In the genomic region with DNA sequence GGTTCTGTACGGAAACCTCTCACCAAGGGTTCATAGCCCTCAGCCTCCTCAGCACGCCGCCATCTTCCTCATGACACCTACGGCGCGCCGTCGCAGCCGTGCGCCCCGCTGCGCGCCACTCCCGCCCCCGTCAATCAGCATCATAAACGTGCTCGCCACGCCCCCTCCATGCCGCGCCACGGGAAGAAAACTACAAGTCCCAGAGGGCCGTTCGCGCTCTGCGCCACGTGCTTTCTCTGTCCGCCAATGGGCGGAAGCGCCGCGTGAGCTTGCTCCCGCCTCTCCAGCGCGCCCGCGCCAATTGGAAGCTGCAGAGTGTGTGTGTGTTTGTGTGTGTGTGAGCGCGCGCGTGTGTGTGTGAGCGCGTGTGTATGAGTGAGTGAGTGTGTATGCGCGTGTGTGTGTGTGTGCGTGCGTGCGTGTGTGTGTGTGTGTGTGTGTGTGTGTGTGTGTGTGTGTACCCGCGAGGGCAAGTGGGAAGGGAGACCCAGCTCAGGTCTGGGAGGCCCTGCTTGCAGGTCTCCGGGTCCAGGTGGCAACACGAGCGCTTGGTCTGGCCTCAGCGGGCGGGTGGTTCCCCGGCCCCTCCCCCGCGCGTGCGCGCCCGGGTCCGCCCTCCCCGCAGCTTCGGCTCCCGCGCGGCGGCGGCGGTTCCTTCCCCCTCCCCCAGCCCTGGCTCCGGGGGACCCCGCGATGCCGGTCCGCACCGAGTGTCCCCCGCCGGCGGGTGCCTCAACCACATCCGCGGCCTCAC, we compare ENCODE assay signal across 8 mouse cellular contexts. TPM values are rescaled to one million over a fixed set of nuclear protein-coding genes. Genes with fewer than 3 reads are reported as not detected.
A peak's percentile ranks its signal among the peaks of the same experiment; 100 is the strongest.
DNase-seq lines count a peak whose midpoint lies in the region; ATAC-seq and TF ChIP-seq lines count a peak whose summit lies in the region.

TSS of gene Gid4 (plus strand) at position 183 of the 754 bp plus-strand sequence.

- peak; percentile 84 for TF ChIP-seq POLR2A in heart, adult 2 months (IDR thresholded peaks at IDR 0.05; ENCODE audit: insufficient read depth, low read depth, low read length)

- H3K27ac ChIP-seq in embryonic facial prominence, embryonic 14.5 days (replicated peaks; ENCODE audit: low read depth, low read length), result peak within 1 kb of the TSS; percentile 86
- peak within 1 kb of the TSS; percentile 88 for H3K27ac ChIP-seq in heart, adult 2 months
- H3K27ac ChIP-seq in limb, embryonic 13.5 days, result peak within 1 kb of the TSS; percentile 90
- H3K27ac ChIP-seq in midbrain, embryonic 16.5 days (ENCODE audit: low read length), result peak within 1 kb of the TSS; percentile 87

- under 1% methylated on average over 23 of the region's 81 CpGs for WGBS in embryonic facial prominence, embryonic 14.5 days
- WGBS in heart, adult 2 months, result 1% methylated on average over 67 of the region's 81 CpGs
- whole genome bisulfite sequencing in limb, embryonic 13.5 days, result under 1% methylated on average over 53 of the region's 81 CpGs
- under 1% methylated on average over 71 of the region's 81 CpGs for WGBS in midbrain, embryonic 16.5 days

- TF ChIP-seq CTCF in heart, adult 2 months (IDR thresholded peaks at IDR 0.05), result no peak

- no peaks in the 10 kb centered on the region for H3K27me3 ChIP-seq in embryonic facial prominence, embryonic 14.5 days (replicated peaks; ENCODE audit: control insufficient read depth, insufficient read depth, low read length)
- H3K27me3 ChIP-seq in heart, adult 2 months (ENCODE audit: control insufficient read depth, insufficient read depth, low read length), result no peaks in the 10 kb centered on the region
- H3K27me3 ChIP-seq in limb, embryonic 13.5 days, result no peaks in the 10 kb centered on the region
- no peaks in the 10 kb centered on the region for H3K27me3 ChIP-seq in midbrain, embryonic 16.5 days (ENCODE audit: control insufficient read depth, insufficient read depth, low read depth, low read length)

- H3K9ac ChIP-seq in embryonic facial prominence, embryonic 14.5 days (ENCODE audit: low read depth, low read length), result peak within 1 kb of the TSS; percentile 94
- H3K9ac ChIP-seq in heart, adult 2 months (ENCODE audit: low read depth, low read length), result peak within 1 kb of the TSS; percentile 88
- H3K9ac ChIP-seq in limb, embryonic 13.5 days, result peak within 1 kb of the TSS; percentile 89
- peak within 1 kb of the TSS; percentile 89 for H3K9ac ChIP-seq in midbrain, embryonic 16.5 days (ENCODE audit: low read depth, low read length)

- peak within 1 kb of the TSS; percentile 93 for H3K4me2 ChIP-seq in embryonic facial prominence, embryonic 14.5 days (ENCODE audit: low read depth, low read length)
- H3K4me2 ChIP-seq in limb, embryonic 13.5 days (replicated peaks), result peak within 1 kb of the TSS; percentile 95
- peak within 1 kb of the TSS; percentile 86 for H3K4me2 ChIP-seq in midbrain, embryonic 16.5 days (ENCODE audit: low read length)

- peak; percentile 45 for TF ChIP-seq EP300 in heart, adult 2 months (IDR thresholded peaks at IDR 0.05; ENCODE audit: insufficient read depth, low read depth, low read length)

- peak; percentile 98 for DNase-seq in 3T3-L1 (ENCODE audit: low read depth, low spot score)
- DNase-seq in adrenal gland, postnatal 4 days (ENCODE audit: low spot score in 2 of 2), result peak; percentile 93 to 98
- peak; percentile 99 for DNase-seq in embryonic facial prominence, embryonic 14.5 days (ENCODE audit: low spot score)
- peak; percentile 98 to 99 for DNase-seq in heart, adult 2 months
- peak; percentile 98 to 99 for DNase-seq in kidney, adult 8-10 months
- peak; percentile 98 to 99 for DNase-seq in spleen, postnatal 10 days (ENCODE audit: low spot score in 2 of 2)

- H3K9me3 ChIP-seq in embryonic facial prominence, embryonic 14.5 days (ENCODE audit: control insufficient read depth, low read length), result no peaks in the 10 kb centered on the region
- no peaks in the 10 kb centered on the region for H3K9me3 ChIP-seq in limb, embryonic 13.5 days
- H3K9me3 ChIP-seq in midbrain, embryonic 16.5 days (replicated peaks; ENCODE audit: control insufficient read depth, low read length, poor library complexity, severe bottlenecking), result no peaks in the 10 kb centered on the region

- ATAC-seq in embryonic facial prominence, embryonic 14.5 days (ENCODE audit: low read depth), result peak; percentile 97
- peak; percentile 97 for ATAC-seq in limb, embryonic 13.5 days (ENCODE audit: low FRiP score, low read depth)
- ATAC-seq in midbrain, embryonic 16.5 days, result peak; percentile 97

- intact Hi-C loops in heart, adult 2 months (cut with DNase I), result no loop called here

- H3K4me3 ChIP-seq in embryonic facial prominence, embryonic 14.5 days (ENCODE audit: low read depth, low read length), result peak within 1 kb of the TSS; percentile 90
- H3K4me3 ChIP-seq in heart, adult 2 months, result peak within 1 kb of the TSS; percentile 88
- H3K4me3 ChIP-seq in limb, embryonic 13.5 days, result peak within 1 kb of the TSS; percentile 62
- H3K4me3 ChIP-seq in midbrain, embryonic 16.5 days (ENCODE audit: low read depth, low read length), result peak within 1 kb of the TSS; percentile 88

- H3K36me3 ChIP-seq in embryonic facial prominence, embryonic 14.5 days (ENCODE audit: control insufficient read depth, insufficient read depth, low read length), result 0 out of 2 replicates have a peak, but pooled peaks cover 4% of the 10 kb centered on the region
- H3K36me3 ChIP-seq in heart, adult 2 months (ENCODE audit: control insufficient read depth, insufficient read depth, low read length), result no peaks in the 10 kb centered on the region
- no peaks in the 10 kb centered on the region for H3K36me3 ChIP-seq in limb, embryonic 13.5 days
- no peaks in the 10 kb centered on the region for H3K36me3 ChIP-seq in midbrain, embryonic 16.5 days (ENCODE audit: control insufficient read depth, insufficient read depth, low read length)

- peaks cover 20% of the 10 kb centered on the region for H3K4me1 ChIP-seq in embryonic facial prominence, embryonic 14.5 days (ENCODE audit: control insufficient read depth, insufficient read depth, low read length)
- peaks cover 7% of the 10 kb centered on the region for H3K4me1 ChIP-seq in heart, adult 2 months (ENCODE audit: control insufficient read depth, insufficient read depth, low read length)
- peaks cover 28% of the 10 kb centered on the region for H3K4me1 ChIP-seq in limb, embryonic 13.5 days
- peaks cover 24% of the 10 kb centered on the region for H3K4me1 ChIP-seq in midbrain, embryonic 16.5 days (ENCODE audit: control insufficient read depth, insufficient read depth, low read length)

- H3K79me2 ChIP-seq in heart, adult 2 months (replicated peaks; ENCODE audit: control insufficient read depth, insufficient read depth, low read length), result no peaks in the 10 kb centered on the region

RNA-seq across cellular contexts. Expression of gene Gid4, which starts in this region (rescaled TPM):
- 10 to 100 TPM; 32.1 to 32.8 TPM for total RNA-seq in adrenal gland, postnatal 4 days (2021)
- polyA plus RNA-seq in embryonic facial prominence, embryonic 14.5 days (2014; fragmentation: Nextera tagmentation; extraction: Ambion mirVana), result 26.3 and 26.5 TPM in 2 replicates
- total RNA-seq in heart, adult 2 months (2021), result 10 to 100 TPM; 47.8 to 49.5 TPM
- polyA plus RNA-seq in heart, adult 2 months (2012; rRNA removed), result 30.5 and 53.8 TPM in 2 replicates
- polyA plus RNA-seq in limb, embryonic 13.5 days (2015; fragmentation: Nextera tagmentation; extraction: Ambion mirVana), result 23.5 and 24.9 TPM in 2 replicates
- 24.4 and 24.8 TPM in 2 replicates for polyA plus RNA-seq in midbrain, embryonic 16.5 days (2015; fragmentation: Nextera tagmentation; extraction: Ambion mirVana)

Comparison
In these comparisons a context has a peak if more than half of its experiments do, and no peak if none do; other contexts are left out.
1. Peak in every context shown above with its lines: DNase-seq, ATAC-seq, H3K4me3 ChIP-seq and H3K27ac ChIP-seq.